Mouse (Mus musculus) mature B cell (primary cell): Measurements from ENCODE around the gene Hist1h2bg.
"Not testable (repeated sequence)": the region's sequence is repeated elsewhere in the genome, so short reads cannot be mapped to it uniquely, and the experiment has no call there.

Experiments
- in situ Hi-C: fragments of 300-500 bp; cut with MboI; formaldehyde crosslinking; loops from 2 replicates; pipeline ENCODE4 v1.14.3; 2019

Hist1h2bg gene

GRCm38 (mm10) chr13:23561883-23562659 lies 9.1 kb upstream of the Hist1h2bg start, which contains the start of gene Hist1h3e:
Hist1h3e (minus strand) TSS chr13:23562369.
- in situ Hi-C loops: not testable (repeated sequence)

- in situ Hi-C loops: no loop called here
Observed at GRCm38 (mm10) chr13:23562699-23563462, 8.3 kb upstream of the Hist1h2bg start.

- in situ Hi-C loops: no loop called here
Observed at GRCm38 (mm10) chr13:23564482-23564881, 6.7 kb upstream of the Hist1h2bg start.

- in situ Hi-C loops: not testable (repeated sequence)
Observed at GRCm38 (mm10) chr13:23570261-23571021, 755 bp upstream of the Hist1h2bg start.

GRCm38 (mm10) chr13:23571504-23572217 lies 465 bp downstream of the Hist1h2bg start:
- in situ Hi-C loops: not testable (repeated sequence)

- in situ Hi-C loops: no loop called here
Observed at GRCm38 (mm10) chr13:23572218-23573033, 1.2 kb downstream of the Hist1h2bg start.

- in situ Hi-C loops: not testable (repeated sequence)
Observed at GRCm38 (mm10) chr13:23573034-23573897, 2.1 kb downstream of the Hist1h2bg start.

- in situ Hi-C loops: not testable (repeated sequence)
Observed at GRCm38 (mm10) chr13:23573898-23574524, 2.8 kb downstream of the Hist1h2bg start, which contains the start of the genes Hist1h2bf and Hist1h2ad. Hist1h2bf (minus strand) TSS chr13:23574196. Hist1h2ad (plus strand) TSS chr13:23574381.

GRCm38 (mm10) chr13:23574546-23575170 lies 3.5 kb downstream of the Hist1h2bg start:
- in situ Hi-C loops: loop anchor here (25.0 kb wide), 1 partner anchor 113 kb away; the partner anchor contains the start of genes Hist1h1t, Hist1h2ac, Hist1h2bc and Hist1h4c

GRCm38 (mm10) chr13:23575271-23575851 lies 4.2 kb downstream of the Hist1h2bg start, which contains the start of gene Hist1h3d:
Hist1h3d (plus strand) TSS chr13:23575763.
- in situ Hi-C loops: loop anchor here (25.0 kb wide), 1 partner anchor 112 kb away; the partner anchor contains the start of genes Hist1h1t, Hist1h2ac, Hist1h2bc and Hist1h4c

GRCm38 (mm10) chr13:23575864-23576313 lies 4.7 kb downstream of the Hist1h2bg start:
- in situ Hi-C loops: loop anchor here (25.0 kb wide), 1 partner anchor 111 kb away; the partner anchor contains the start of genes Hist1h1t, Hist1h2ac, Hist1h2bc and Hist1h4c

GRCm38 (mm10) chr13:23576351-23576881 lies 5.2 kb downstream of the Hist1h2bg start:
- in situ Hi-C loops: loop anchor here (25.0 kb wide), 1 partner anchor 111 kb away; the partner anchor contains the start of genes Hist1h1t, Hist1h2ac, Hist1h2bc and Hist1h4c

- in situ Hi-C loops: loop anchor here (25.0 kb wide), 1 partner anchor 110 kb away; the partner anchor contains the start of genes Hist1h1t, Hist1h2ac, Hist1h2bc and Hist1h4c
Observed at GRCm38 (mm10) chr13:23576906-23577639, 5.9 kb downstream of the Hist1h2bg start.

- in situ Hi-C loops: loop anchor here (25.0 kb wide), 1 partner anchor 109 kb away; the partner anchor contains the start of genes Hist1h1t, Hist1h2ac, Hist1h2bc and Hist1h4c
Observed at GRCm38 (mm10) chr13:23577835-23578234, 6.6 kb downstream of the Hist1h2bg start.

GRCm38 (mm10) chr13:23581408-23582218 lies 10.4 kb downstream of the Hist1h2bg start, which contains the start of gene Hist1h4d:
Hist1h4d (plus strand) TSS chr13:23581598.
- in situ Hi-C loops: loop anchor here (5.0 to 25.0 kb wide), 4 partner anchors 36 to 1547 kb away; partner anchors contain the start of genes Hist1h1t, Hist1h2ac, Hist1h2ah and Hist1h2bc
